Mouse (Mus musculus) heart, adult 2 months (tissue): ENCODE results near the gene Clip2.

Experiments used
- CTCF ChIP-seq: fragments of 200-600 bp; IDR thresholded peaks from 2 replicates; pipeline ENCODE4 v1.8.1; 2022; ENCODE audit warnings: antibody characterized with exemption, mild to moderate bottlenecking, moderate library complexity
- POLR2A ChIP-seq: fragments of 200-500 bp; IDR thresholded peaks from 2 replicates; pipeline ENCODE4 v1.6.1; 2011; ENCODE audit warnings: mild to moderate bottlenecking, low read depth, low read length, control low read depth; ENCODE audit not compliant: insufficient read depth

- TF ChIP-seq POLR2A, result no peak
- no peak for TF ChIP-seq CTCF
Measured at GRCm38 (mm10) chr5:134555463-134556164, 3.4 kb upstream of the Clip2 start.
